Mouse (Mus musculus) thymus, adult 2 months (tissue): ENCODE data around the gene Rps28. TPM values are rescaled to one million over a fixed set of nuclear protein-coding genes. Genes with fewer than 3 reads are reported as not detected.

Source experiments
- DNase-seq: peaks from one replicate; pipeline ENCODE4 v3.0.0; 2021
- H3K27ac ChIP-seq: fragments of 200-500 bp; 2 replicates; pipeline ENCODE4 v1.5.1; 2012; ENCODE audit warnings: low read length, control low read depth; ENCODE audit not compliant: control insufficient read depth, insufficient read depth
- H3K27me3 ChIP-seq: fragments of 200-500 bp; 2 replicates; pipeline ENCODE4 v1.6.1; 2012; ENCODE audit warnings: mild to moderate bottlenecking, low read length, moderate library complexity, mixed read lengths; ENCODE audit not compliant: control insufficient read depth, insufficient read depth
- H3K36me3 ChIP-seq: fragments of 200-500 bp; 2 replicates; pipeline ENCODE4 v1.6.1; 2012; ENCODE audit warnings: mild to moderate bottlenecking, low read length, moderate library complexity; ENCODE audit not compliant: control insufficient read depth, insufficient read depth
- H3K4me1 ChIP-seq: fragments of 200-500 bp; replicated peaks from 2 replicates; pipeline ENCODE4 v1.6.1; 2012; ENCODE audit warnings: low read length; ENCODE audit not compliant: control insufficient read depth, insufficient read depth
- H3K4me3 ChIP-seq: fragments of 200-500 bp; 2 replicates; pipeline ENCODE4 v1.5.1; 2012; ENCODE audit warnings: mild to moderate bottlenecking, low read length, control low read depth, moderate library complexity; ENCODE audit not compliant: control insufficient read depth, insufficient read depth
- CTCF ChIP-seq: fragments of 200-500 bp; IDR thresholded peaks from 2 replicates; pipeline ENCODE4 v1.5.1; 2012; ENCODE audit warnings: mild to moderate bottlenecking, control low read depth, low read length, moderate library complexity, borderline replicate concordance; ENCODE audit not compliant: control insufficient read depth, poor library complexity, insufficient read depth; ENCODE audit errors: extremely low read depth
- POLR2A ChIP-seq: fragments of 200-500 bp; IDR thresholded peaks from 2 replicates; pipeline ENCODE4 v1.6.1; 2012; ENCODE audit warnings: mild to moderate bottlenecking, low read length, control low read depth, moderate library complexity; ENCODE audit not compliant: control insufficient read depth, poor library complexity, insufficient read depth; ENCODE audit errors: extremely low read depth
- WGBS: fragments of 180-500 bp; shearing (Covaris S2); methylation state at CpG from one replicate; pipeline ENCODE4 v1.1.7; 2018; 5-methylcytosine and 5-hydroxymethylcytosine counted together
- polyA plus RNA-seq: library from polyadenylated mRNA; depleted of rRNA; stranded (reverse); fragments of >200 nt; gene quantifications from 2 replicates; pipeline ENCODE4 v1.2.3, GENCODE M21; 2012; rRNA removed

The Rps28 gene
- polyA plus RNA-seq, 1 experiment: 707 TPM

GRCm38 (mm10) chr17:33774573-33775155 lies 49.7 kb downstream of the Rps28 start:
- Histone ChIP-seq H3K4me1 (peaks cover 7% of the 10 kb centered on the region; the same call in 1 of the 2 replicates), H3K4me3 (no peak overlapping the region), H3K36me3 (no peaks in the 10 kb centered on the region), H3K27me3 (no peaks in the 10 kb centered on the region), H3K27ac (no peak overlapping the region)
- DNase-seq: no peak
- 95% methylated on average over 8 of the region's 8 CpGs for WGBS
- TF ChIP-seq POLR2A: no peak
- no peak for TF ChIP-seq CTCF

- Histone ChIP-seq H3K27ac (no peak overlapping the region), H3K36me3 (no peaks in the 10 kb centered on the region), H3K4me1 (peaks cover 2% of the 10 kb centered on the region; the same call in 1 of the 2 replicates), H3K27me3 (no peaks in the 10 kb centered on the region), H3K4me3 (no peak overlapping the region)
- no peak for TF ChIP-seq POLR2A
- no peak for TF ChIP-seq CTCF
- DNase-seq: no peak
- WGBS: 95% methylated on average over 6 of the region's 6 CpGs
These were observed 50.3 kb downstream of the Rps28 start for GRCm38 (mm10) chr17:33773871-33774572.

DNA sequence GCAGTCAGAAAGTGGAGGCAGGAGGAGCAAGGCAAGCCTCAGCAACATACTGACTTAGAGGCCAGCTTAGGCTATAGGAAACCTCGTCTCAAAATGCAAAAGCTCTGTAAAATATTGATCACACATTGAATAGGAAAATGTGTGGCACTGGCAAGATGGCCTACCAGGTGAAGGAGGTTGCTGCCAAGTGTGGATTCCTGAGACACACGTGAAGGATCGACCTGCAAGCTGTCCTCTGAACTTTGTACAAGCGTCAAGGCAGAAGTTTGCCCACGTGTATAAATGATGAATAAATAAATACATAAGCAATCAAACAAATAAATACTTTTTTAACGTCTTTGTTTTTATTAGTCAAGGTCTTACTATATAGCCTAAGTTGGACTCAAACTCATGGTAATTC lies 50.9 kb downstream of the Rps28 start:
- no peak for DNase-seq
- TF ChIP-seq POLR2A: no peak
- TF ChIP-seq CTCF: no peak
- no peaks in the 10 kb centered on the region for H3K36me3 ChIP-seq
- 95% methylated on average over 6 of the region's 6 CpGs for WGBS
- no peak overlapping the region for H3K4me3 ChIP-seq
- H3K27ac ChIP-seq: no peak overlapping the region
- H3K4me1 ChIP-seq: no peaks in the 10 kb centered on the region
- no peaks in the 10 kb centered on the region for H3K27me3 ChIP-seq

DNA sequence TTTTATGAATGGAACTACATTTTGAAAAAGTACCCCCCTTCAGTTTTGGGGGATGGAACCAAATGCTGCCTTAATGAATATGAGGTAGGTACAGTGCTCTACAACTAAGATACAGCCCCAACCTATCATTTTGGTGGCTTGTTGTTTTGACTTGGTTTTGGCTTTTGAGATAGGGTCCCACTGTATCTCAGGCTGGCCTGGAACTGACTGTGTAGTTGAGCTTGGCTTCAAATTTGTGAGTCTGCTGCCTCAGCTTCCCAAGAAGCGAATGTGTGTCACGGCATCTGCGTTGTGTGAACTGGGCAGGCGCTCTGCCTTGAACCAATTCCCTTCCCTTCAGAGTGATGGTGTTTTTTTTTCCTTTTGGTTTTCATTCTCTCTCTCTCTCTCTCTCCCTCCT lies 52.7 kb downstream of the Rps28 start:
- 98% methylated on average over 4 of the region's 4 CpGs for WGBS
- TF ChIP-seq CTCF: no peak
- TF ChIP-seq POLR2A: no peak
- H3K4me3 ChIP-seq: no peak overlapping the region
- DNase-seq: no peak
- no peaks in the 10 kb centered on the region for H3K4me1 ChIP-seq
- H3K36me3 ChIP-seq: no peaks in the 10 kb centered on the region
- no peak overlapping the region for H3K27ac ChIP-seq
- no peaks in the 10 kb centered on the region for H3K27me3 ChIP-seq

Other genes starting within 250 kb of the Rps28 start
- gene Zfp414, start 195.5 kb downstream of the Rps28 start, polyA plus RNA-seq: 145 and 152 TPM in 2 replicates
- 0.53 and 1.5 TPM in 2 replicates for gene Pram1, start 186.5 kb downstream of the Rps28 start, polyA plus RNA-seq
- 217 and 220 TPM in 2 replicates for gene Hnrnpm, start 137.7 kb downstream of the Rps28 start, polyA plus RNA-seq
- gene March2, start 105.9 kb downstream of the Rps28 start, polyA plus RNA-seq: 119 and 120 TPM in 2 replicates
- 464 and 542 TPM in 2 replicates for gene Rab11b, start 64.0 kb downstream of the Rps28 start, polyA plus RNA-seq
- gene Angptl4, start 42.7 kb downstream of the Rps28 start, polyA plus RNA-seq: 23.0 TPM in 2 replicates
- gene Kank3, start 14.0 kb downstream of the Rps28 start, polyA plus RNA-seq: 19.9 and 29.3 TPM in 2 replicates
- 305 and 382 TPM in 2 replicates for gene Ndufa7, start within 50 bp of the Rps28 start, polyA plus RNA-seq
- 28.7 and 32.9 TPM in 2 replicates for gene Cd320, start 18.5 kb upstream of the Rps28 start, polyA plus RNA-seq
- 3.0 TPM in 1 of 2 replicates, not detected in the other for gene Gm7029, start 49.3 kb upstream of the Rps28 start, polyA plus RNA-seq
- gene Kifc1, start 66.1 kb upstream of the Rps28 start, polyA plus RNA-seq: 57.3 and 70.8 TPM in 2 replicates
- 0.69 and 1.0 TPM in 2 replicates for gene Platr17, start 80.6 kb upstream of the Rps28 start, polyA plus RNA-seq
- 116 and 129 TPM in 2 replicates for gene Daxx, start 84.9 kb upstream of the Rps28 start, polyA plus RNA-seq
- 201 and 248 TPM in 2 replicates for gene Tapbp, start 91.3 kb upstream of the Rps28 start, polyA plus RNA-seq
- 119 and 120 TPM in 2 replicates for gene Zbtb22, start 91.3 kb upstream of the Rps28 start, polyA plus RNA-seq
- gene Rgl2, start 105.0 kb upstream of the Rps28 start, polyA plus RNA-seq: 528 and 541 TPM in 2 replicates
- gene Pfdn6, start 115.8 kb upstream of the Rps28 start, polyA plus RNA-seq: 29.8 and 35.1 TPM in 2 replicates
- gene Wdr46, start 116.1 kb upstream of the Rps28 start, polyA plus RNA-seq: 35.4 and 38.1 TPM in 2 replicates
- gene B3galt4, start 126.9 kb upstream of the Rps28 start, polyA plus RNA-seq: 25.6 and 25.8 TPM in 2 replicates
- 127 and 142 TPM in 2 replicates for gene Vps52, start 131.2 kb upstream of the Rps28 start, polyA plus RNA-seq
- gene Rps18, start 131.4 kb upstream of the Rps28 start, polyA plus RNA-seq: 584 and 593 TPM in 2 replicates
- 3,482 and 5,138 TPM in 2 replicates for gene H2-K1, start 175.8 kb upstream of the Rps28 start, polyA plus RNA-seq
- 38.4 and 40.7 TPM in 2 replicates for gene Ring1, start 200.1 kb upstream of the Rps28 start, polyA plus RNA-seq
- 127 and 141 TPM in 2 replicates for gene H2-Ke6, start 203.5 kb upstream of the Rps28 start, polyA plus RNA-seq
- 187 and 195 TPM in 2 replicates for gene Slc39a7, start 207.1 kb upstream of the Rps28 start, polyA plus RNA-seq
- gene Rxrb, start 207.2 kb upstream of the Rps28 start, polyA plus RNA-seq: 143 and 164 TPM in 2 replicates
- gene Col11a2, start 214.9 kb upstream of the Rps28 start, polyA plus RNA-seq: 8.5 and 11.8 TPM in 2 replicates